Mouse (Mus musculus) bone marrow macrophage, adult 2 months (primary cell): ENCODE data around the gene Slc35c1.

Experiments
- CTCF ChIP-seq: IDR thresholded peaks from 2 replicates; pipeline ENCODE4 v1.5.1; 2012; ENCODE audit warnings: low read depth, mild to moderate bottlenecking, low read length, moderate library complexity
- POLR2A ChIP-seq: IDR thresholded peaks from 2 replicates; pipeline ENCODE4 v1.6.1; 2012; ENCODE audit warnings: mild to moderate bottlenecking, low read depth, low read length, borderline replicate concordance

- no peak for TF ChIP-seq CTCF
- TF ChIP-seq POLR2A: no peak
These were observed 1.9 kb downstream of the Slc35c1 start for GRCm38 (mm10) chr2:92458481-92458880.
